Mouse (Mus musculus) intestine, embryonic 14.5 days (tissue): ENCODE data around the gene Pigv. TPM values are rescaled to one million over a fixed set of nuclear protein-coding genes. Genes with fewer than 3 reads are reported as not detected.

ENCODE experiments used
- ATAC-seq: fragments of 200-750 bp; cut with Nextera tagmentation; replicated peaks from 2 replicates; pipeline ENCODE4 v1.8.0; 2017; ENCODE audit warnings: low read depth, moderate number of reproducible peaks, moderate TSS enrichment, moderate library complexity; ENCODE audit not compliant: low FRiP score, low TSS enrichment
- DNase-seq: peaks from one replicate; pipeline ENCODE4 v3.0.0-alpha.2; 2018; ENCODE audit warnings: low spot score
- H3K27ac ChIP-seq: fragments of 300-500 bp; sonication (generic); 2 replicates; pipeline ENCODE4 v1.5.1; 2014; ENCODE audit warnings: low read depth, mild to moderate bottlenecking, control low read depth
- H3K27me3 ChIP-seq: fragments of 300-500 bp; sonication (generic); replicated peaks from 2 replicates; pipeline ENCODE4 v1.6.1; 2014; ENCODE audit warnings: low read length, control low read depth; ENCODE audit not compliant: control insufficient read depth, insufficient read depth
- H3K36me3 ChIP-seq: fragments of 300-500 bp; sonication (generic); 2 replicates; pipeline ENCODE4 v1.6.1; 2014; ENCODE audit warnings: low read length, control low read depth; ENCODE audit not compliant: control insufficient read depth, insufficient read depth
- H3K4me1 ChIP-seq: fragments of 300-500 bp; sonication (generic); replicated peaks from 2 replicates; pipeline ENCODE4 v1.6.1; 2014; ENCODE audit warnings: low read length, control low read depth, mixed read lengths; ENCODE audit not compliant: control insufficient read depth, insufficient read depth
- H3K4me2 ChIP-seq: fragments of 300-500 bp; sonication (generic); 2 replicates; pipeline ENCODE4 v1.6.1; 2014; ENCODE audit warnings: low read length
- H3K4me3 ChIP-seq: fragments of 300-500 bp; sonication (generic); 2 replicates; pipeline ENCODE4 v1.5.1; 2014; ENCODE audit warnings: low read depth, low read length, control low read depth, mixed read lengths
- H3K9ac ChIP-seq: fragments of 300-500 bp; sonication (generic); 2 replicates; pipeline ENCODE4 v1.6.1; 2014; ENCODE audit warnings: mild to moderate bottlenecking, low read length
- H3K9me3 ChIP-seq: fragments of 300-500 bp; sonication (generic); 2 replicates; pipeline ENCODE4 v1.6.1; 2016; ENCODE audit warnings: low read length, control low read depth; ENCODE audit not compliant: control insufficient read depth
- WGBS: fragments of 180-500 bp; shearing (Covaris S2); extraction: QIAGEN DNeasy Blood & Tissue Kit; methylation state at CpG from one replicate; pipeline ENCODE4 v1.1.7; 2014; 5-methylcytosine and 5-hydroxymethylcytosine counted together
- polyA plus RNA-seq: library from polyadenylated mRNA; unstranded; fragments of >200 nt; fragmentation: Nextera tagmentation; extraction: Ambion mirVana; gene quantifications from 2 replicates; pipeline ENCODE4 v1.2.1, GENCODE M21; 2014

Gene Pigv
- polyA plus RNA-seq, 1 experiment from 2014 or later: 14.4 TPM

GRCm38 (mm10) chr4:133666199-133666598 lies 6.2 kb downstream of the Pigv start:
- 79% methylated on average over 6 of the region's 6 CpGs for WGBS
- H3K9me3 ChIP-seq: no peaks in the 10 kb centered on the region
- ATAC-seq: no peak
- peaks cover 37% of the 10 kb centered on the region for H3K36me3 ChIP-seq
- peaks cover 21% of the 10 kb centered on the region for H3K4me1 ChIP-seq
- H3K27me3 ChIP-seq: no peaks in the 10 kb centered on the region
- no peak overlapping the region for H3K9ac ChIP-seq
- no peak overlapping the region for H3K4me3 ChIP-seq
- no peak for DNase-seq
- H3K4me2 ChIP-seq: no peak overlapping the region
- no peak overlapping the region for H3K27ac ChIP-seq

GRCm38 (mm10) chr4:133665118-133665517 lies 7.3 kb downstream of the Pigv start:
- Histone ChIP-seq H3K27ac (peak overlapping the region; percentile 62), H3K4me1 (peaks cover 23% of the 10 kb centered on the region), H3K36me3 (peaks cover 37% of the 10 kb centered on the region), H3K4me3 (no peak overlapping the region), H3K9ac (peak overlapping the region; percentile 16; the same call in 1 of the 2 replicates), H3K4me2 (0 out of 2 replicates have a peak overlapping the region, but pooled peaks have one; percentile 6), H3K9me3 (no peaks in the 10 kb centered on the region), H3K27me3 (no peaks in the 10 kb centered on the region)
- ATAC-seq (no peak), DNase-seq (no peak)
- WGBS: 37% methylated on average over 11 of the region's 11 CpGs

GRCm38 (mm10) chr4:133662945-133663344 lies 9.5 kb downstream of the Pigv start:
- Histone ChIP-seq H3K27me3 (no peaks in the 10 kb centered on the region), H3K9ac (no peak overlapping the region), H3K36me3 (peaks cover 32% of the 10 kb centered on the region), H3K4me3 (no peak overlapping the region), H3K4me1 (peaks cover 41% of the 10 kb centered on the region), H3K4me2 (no peak overlapping the region), H3K9me3 (no peaks in the 10 kb centered on the region), H3K27ac (no peak overlapping the region)
- 71% methylated on average over 8 of the region's 8 CpGs for WGBS
- DNase-seq (no peak), ATAC-seq (no peak)

GRCm38 (mm10) chr4:133662421-133662820 lies 10.0 kb downstream of the Pigv start:
- no peak overlapping the region for H3K4me3 ChIP-seq
- H3K9ac ChIP-seq: no peak overlapping the region
- DNase-seq (no peak), ATAC-seq (no peak)
- H3K9me3 ChIP-seq: no peaks in the 10 kb centered on the region
- peaks cover 42% of the 10 kb centered on the region for H3K4me1 ChIP-seq
- no peaks in the 10 kb centered on the region for H3K27me3 ChIP-seq
- no peak overlapping the region for H3K4me2 ChIP-seq
- no peak overlapping the region for H3K27ac ChIP-seq
- peaks cover 27% of the 10 kb centered on the region for H3K36me3 ChIP-seq
- 91% methylated on average over 8 of the region's 8 CpGs for WGBS

- peak overlapping the region; percentile 57 for H3K4me2 ChIP-seq
- no peaks in the 10 kb centered on the region for H3K9me3 ChIP-seq
- ATAC-seq: 0 out of 2 replicates have a peak, but pooled peaks have one; percentile 26
- H3K4me1 ChIP-seq: peaks cover 43% of the 10 kb centered on the region
- peaks cover 17% of the 10 kb centered on the region for H3K36me3 ChIP-seq
- 15% methylated on average over 10 of the region's 10 CpGs for WGBS
- no peaks in the 10 kb centered on the region for H3K27me3 ChIP-seq
- H3K4me3 ChIP-seq: peak overlapping the region; percentile 32
- peak overlapping the region; percentile 35 for H3K9ac ChIP-seq
- H3K27ac ChIP-seq: peak overlapping the region; percentile 97
- DNase-seq: peak; percentile 77
Measured at GRCm38 (mm10) chr4:133660193-133661155, 12.0 kb downstream of the Pigv start.

- Histone ChIP-seq H3K4me2 (peak overlapping the region; percentile 57), H3K4me1 (peaks cover 37% of the 10 kb centered on the region), H3K36me3 (peaks cover 13% of the 10 kb centered on the region), H3K9me3 (no peaks in the 10 kb centered on the region), H3K4me3 (peak overlapping the region; percentile 32), H3K9ac (peak overlapping the region; percentile 35), H3K27ac (peak overlapping the region; percentile 97), H3K27me3 (no peaks in the 10 kb centered on the region)
- DNase-seq: peak; percentile 73
- peak; percentile 41; the same call in 1 of the 2 replicates for ATAC-seq
- 10% methylated on average over 15 of the region's 15 CpGs for WGBS
Measured at GRCm38 (mm10) chr4:133659497-133660192, 12.8 kb downstream of the Pigv start.

GRCm38 (mm10) chr4:133658729-133659128 lies 13.7 kb downstream of the Pigv start:
- ATAC-seq (no peak), DNase-seq (no peak)
- no peak overlapping the region for H3K4me3 ChIP-seq
- peaks cover 8% of the 10 kb centered on the region for H3K36me3 ChIP-seq
- no peaks in the 10 kb centered on the region for H3K9me3 ChIP-seq
- WGBS: 49% methylated on average over 2 of the region's 2 CpGs
- peak overlapping the region; percentile 57; the same call in 1 of the 2 replicates for H3K4me2 ChIP-seq
- no peak overlapping the region for H3K9ac ChIP-seq
- H3K27me3 ChIP-seq: no peaks in the 10 kb centered on the region
- H3K4me1 ChIP-seq: peaks cover 37% of the 10 kb centered on the region
- peak overlapping the region; percentile 97 for H3K27ac ChIP-seq

- DNase-seq (no peak), ATAC-seq (no peak)
- H3K36me3 ChIP-seq: peaks cover 8% of the 10 kb centered on the region
- no peak overlapping the region for H3K4me3 ChIP-seq
- 60% methylated on average over 5 of the region's 5 CpGs for WGBS
- H3K27ac ChIP-seq: no peak overlapping the region
- H3K9ac ChIP-seq: no peak overlapping the region
- no peaks in the 10 kb centered on the region for H3K27me3 ChIP-seq
- peaks cover 37% of the 10 kb centered on the region for H3K4me1 ChIP-seq
- no peaks in the 10 kb centered on the region for H3K9me3 ChIP-seq
- H3K4me2 ChIP-seq: no peak overlapping the region
Measured at GRCm38 (mm10) chr4:133657829-133658458, 14.5 kb downstream of the Pigv start.
